Mouse (Mus musculus) kidney, embryonic 14.5 days (tissue): ENCODE results near the gene Ahcyl1. TPM values are rescaled to one million over a fixed set of nuclear protein-coding genes. Genes with fewer than 3 reads are reported as not detected.
A peak's percentile ranks its signal among the peaks of the same experiment; 100 is the strongest.

Experiments
- ATAC-seq: fragments of 200-750 bp; cut with Nextera tagmentation; 2 replicates; pipeline ENCODE4 v1.8.0; 2017; ENCODE audit warnings: moderate number of reproducible peaks, mild to moderate bottlenecking, moderate TSS enrichment, moderate library complexity; ENCODE audit not compliant: low FRiP score, low TSS enrichment
- H3K27ac ChIP-seq: fragments of 300-500 bp; sonication (generic); 2 replicates; pipeline ENCODE4 v1.5.1; 2014; ENCODE audit warnings: low read depth, mild to moderate bottlenecking, low read length, moderate library complexity, mixed read lengths
- H3K27me3 ChIP-seq: fragments of 300-500 bp; sonication (generic); 2 replicates; pipeline ENCODE4 v1.6.1; 2014; ENCODE audit warnings: mild to moderate bottlenecking, low read length; ENCODE audit not compliant: control insufficient read depth, insufficient read depth
- H3K36me3 ChIP-seq: fragments of 300-500 bp; sonication (generic); 2 replicates; pipeline ENCODE4 v1.6.1; 2014; ENCODE audit warnings: low read length, mixed read lengths; ENCODE audit not compliant: control insufficient read depth, insufficient read depth
- H3K4me1 ChIP-seq: fragments of 300-500 bp; sonication (generic); 2 replicates; pipeline ENCODE4 v1.6.1; 2014; ENCODE audit warnings: low read length, mixed read lengths; ENCODE audit not compliant: control insufficient read depth, insufficient read depth
- H3K4me2 ChIP-seq: fragments of 300-500 bp; sonication (generic); replicated peaks from 2 replicates; pipeline ENCODE4 v1.6.1; 2014; ENCODE audit warnings: low read depth, mild to moderate bottlenecking, low read length
- H3K4me3 ChIP-seq: fragments of 300-500 bp; sonication (generic); 2 replicates; pipeline ENCODE4 v1.5.1; 2014; ENCODE audit warnings: mild to moderate bottlenecking, low read length
- H3K9ac ChIP-seq: fragments of 300-500 bp; sonication (generic); 2 replicates; pipeline ENCODE4 v1.6.1; 2014; ENCODE audit warnings: low read depth, mild to moderate bottlenecking, low read length, moderate library complexity
- H3K9me3 ChIP-seq: fragments of 300-500 bp; sonication (generic); 2 replicates; pipeline ENCODE4 v1.6.1; 2016; ENCODE audit warnings: low read length; ENCODE audit not compliant: control insufficient read depth
- WGBS: fragments of 180-500 bp; shearing (Covaris S2); extraction: QIAGEN DNeasy Blood & Tissue Kit; methylation state at CpG from one replicate; pipeline ENCODE4 v1.1.7; 2014; 5-methylcytosine and 5-hydroxymethylcytosine counted together
- polyA plus RNA-seq: library from polyadenylated mRNA; unstranded; fragments of >200 nt; fragmentation: Nextera tagmentation; extraction: Ambion mirVana; gene quantifications from 2 replicates; pipeline ENCODE4 v1.2.1, GENCODE M21; 2014

Ahcyl1 gene
- polyA plus RNA-seq, 1 experiment from 2014 or later = 119 TPM

DNA sequence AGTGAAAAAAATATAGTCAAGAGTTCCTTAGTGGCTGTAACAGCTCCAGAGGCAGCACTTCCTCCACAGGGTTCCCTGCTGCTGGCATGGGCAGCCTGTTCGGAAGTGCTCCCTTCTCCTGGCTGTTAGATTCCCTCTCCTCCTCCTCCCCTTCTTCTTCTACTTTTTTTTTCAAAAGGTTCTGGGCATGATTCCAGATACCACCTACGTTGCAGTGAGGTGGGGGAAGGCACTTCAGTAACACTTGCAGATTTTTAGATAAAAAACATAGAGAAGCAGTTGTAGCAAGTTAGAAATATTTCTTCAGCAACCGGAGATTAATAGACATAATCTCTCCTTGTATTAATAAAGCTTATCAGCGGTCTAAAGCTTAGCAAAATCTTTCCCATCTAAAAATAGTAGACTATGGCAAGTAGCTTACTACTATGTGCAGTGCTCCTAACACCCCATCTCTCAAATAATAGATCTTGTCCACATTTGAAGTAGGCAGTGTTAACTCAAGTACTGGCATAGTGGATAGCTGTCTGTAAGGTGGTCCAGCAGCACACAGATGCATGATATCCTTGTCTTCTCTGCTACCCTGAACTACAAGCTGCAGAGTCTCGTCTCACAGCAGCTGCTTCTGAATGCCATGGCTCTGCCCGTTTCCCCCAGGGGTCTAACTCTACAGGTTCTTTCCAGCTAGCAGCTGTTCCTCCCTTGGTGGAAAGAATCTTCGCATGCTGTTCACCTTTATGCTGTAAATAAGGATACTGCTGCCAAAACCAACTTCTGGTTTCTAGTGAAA, 15.4 kb downstream of the Ahcyl1 start:
- Histone ChIP-seq H3K4me1 (peaks cover 7% of the 10 kb centered on the region; the same call in 1 of the 2 replicates), H3K27ac (peak overlapping the region; percentile 3; the same call in 1 of the 2 replicates), H3K27me3 (no peaks in the 10 kb centered on the region), H3K9ac (no peak overlapping the region), H3K4me2 (no peak overlapping the region), H3K36me3 (peaks cover 4% of the 10 kb centered on the region), H3K4me3 (no peak overlapping the region), H3K9me3 (no peaks in the 10 kb centered on the region)
- ATAC-seq = no peak; the same call in 1 of the 2 replicates
- 43% methylated on average over 7 of the region's 7 CpGs for WGBS

DNA sequence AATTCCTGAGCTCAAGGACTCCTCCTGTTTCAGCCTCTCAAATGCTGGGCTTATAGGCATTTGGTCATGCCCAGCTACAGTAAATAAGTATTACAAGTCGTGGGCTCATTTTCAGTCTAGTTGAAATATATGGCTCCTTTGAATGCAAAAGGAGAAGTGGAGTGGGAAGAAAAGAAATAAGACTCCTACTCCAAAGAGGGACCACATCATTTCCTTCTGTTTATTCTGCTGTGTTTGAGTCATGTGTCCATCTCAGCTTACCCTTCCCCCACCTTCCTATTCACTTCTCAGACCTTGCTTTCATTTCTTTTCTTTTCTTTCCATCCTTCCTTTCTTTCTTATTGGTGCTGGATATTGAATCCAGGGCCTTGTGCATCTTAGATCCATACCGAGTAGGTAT, 24.9 kb downstream of the Ahcyl1 start:
- Histone ChIP-seq H3K9me3 (no peaks in the 10 kb centered on the region), H3K4me1 (no peaks in the 10 kb centered on the region), H3K9ac (no peak overlapping the region), H3K4me3 (no peak overlapping the region), H3K4me2 (no peak overlapping the region), H3K27ac (no peak overlapping the region), H3K36me3 (peaks cover 91% of the 10 kb centered on the region), H3K27me3 (no peaks in the 10 kb centered on the region)
- 88% methylated on average over 2 of the region's 2 CpGs for WGBS
- no peak for ATAC-seq

DNA sequence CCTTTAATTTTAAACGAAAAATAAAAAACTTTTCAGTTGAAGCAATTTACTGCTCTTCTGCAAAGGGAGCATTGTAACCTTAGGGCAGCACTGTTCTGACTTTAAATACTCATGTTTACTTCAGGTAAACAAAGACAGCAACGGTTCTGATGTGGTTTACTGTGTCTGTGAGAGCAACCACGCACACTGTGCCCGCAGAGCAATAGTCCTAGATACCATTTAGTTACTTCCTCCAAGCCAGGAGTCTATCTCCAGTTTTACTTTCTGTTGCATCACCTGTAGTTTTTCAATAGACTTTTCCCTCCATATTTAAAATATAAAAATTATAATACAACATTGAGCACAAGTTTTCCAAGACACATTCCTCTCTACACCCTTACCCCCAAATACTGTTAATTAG, 25.9 kb downstream of the Ahcyl1 start:
- no peaks in the 10 kb centered on the region for H3K27me3 ChIP-seq
- no peak overlapping the region for H3K9ac ChIP-seq
- no peaks in the 10 kb centered on the region for H3K4me1 ChIP-seq
- H3K4me3 ChIP-seq = no peak overlapping the region
- ATAC-seq = no peak
- H3K36me3 ChIP-seq = peaks cover 94% of the 10 kb centered on the region
- H3K27ac ChIP-seq = no peak overlapping the region
- H3K9me3 ChIP-seq = no peaks in the 10 kb centered on the region
- 93% methylated on average over 4 of the region's 4 CpGs for WGBS
- H3K4me2 ChIP-seq = no peak overlapping the region

DNA sequence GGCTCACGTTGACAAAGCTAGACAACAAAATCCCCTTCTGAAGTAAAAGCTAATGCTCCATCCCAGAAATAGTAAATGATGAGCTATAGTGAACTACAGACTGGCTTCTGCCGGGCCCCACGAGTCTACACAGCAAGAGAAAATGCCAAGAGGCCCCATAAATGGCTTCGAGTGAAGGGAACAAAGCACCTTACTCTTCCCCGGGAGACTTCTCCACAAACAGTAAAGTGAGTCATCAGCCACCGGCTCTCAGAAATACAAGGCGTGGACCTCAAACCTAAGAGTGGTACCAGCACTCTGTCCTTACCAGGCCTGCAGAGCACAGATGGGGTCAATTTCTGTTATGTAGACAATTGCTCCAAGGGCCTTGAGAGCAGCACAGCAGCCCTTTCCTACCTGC, 27.6 kb downstream of the Ahcyl1 start:
- Histone ChIP-seq H3K4me2 (no peak overlapping the region), H3K9ac (no peak overlapping the region), H3K4me1 (no peaks in the 10 kb centered on the region), H3K36me3 (peaks cover 93% of the 10 kb centered on the region), H3K9me3 (no peaks in the 10 kb centered on the region), H3K4me3 (no peak overlapping the region), H3K27ac (no peak overlapping the region), H3K27me3 (no peaks in the 10 kb centered on the region)
- ATAC-seq = no peak
- WGBS = 94% methylated on average over 7 of the region's 7 CpGs

DNA sequence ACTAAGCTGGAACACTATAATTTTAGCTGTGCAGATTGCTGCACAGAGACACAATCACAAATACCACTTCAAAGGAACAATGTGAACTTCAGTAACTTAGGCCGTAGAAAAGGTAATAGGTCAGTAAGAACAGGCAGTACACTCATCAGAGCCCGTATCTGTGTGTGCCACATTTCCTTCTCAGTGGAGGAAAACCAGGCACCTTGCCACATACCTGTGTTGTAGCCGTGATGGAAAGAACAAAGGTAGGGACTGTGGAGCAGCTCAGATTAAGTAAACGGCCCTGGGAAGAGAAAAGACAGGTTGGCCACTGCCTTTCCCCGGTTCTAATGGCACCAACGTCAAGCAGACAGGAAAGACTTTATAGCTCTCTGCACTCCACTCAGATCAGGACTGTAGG, 28.9 kb downstream of the Ahcyl1 start:
- no peaks in the 10 kb centered on the region for H3K4me1 ChIP-seq
- no peak overlapping the region for H3K4me3 ChIP-seq
- no peaks in the 10 kb centered on the region for H3K9me3 ChIP-seq
- WGBS = 77% methylated on average over 6 of the region's 6 CpGs
- H3K4me2 ChIP-seq = no peak overlapping the region
- H3K36me3 ChIP-seq = peaks cover 94% of the 10 kb centered on the region
- H3K9ac ChIP-seq = no peak overlapping the region
- H3K27ac ChIP-seq = no peak overlapping the region
- H3K27me3 ChIP-seq = no peaks in the 10 kb centered on the region
- ATAC-seq = no peak

DNA sequence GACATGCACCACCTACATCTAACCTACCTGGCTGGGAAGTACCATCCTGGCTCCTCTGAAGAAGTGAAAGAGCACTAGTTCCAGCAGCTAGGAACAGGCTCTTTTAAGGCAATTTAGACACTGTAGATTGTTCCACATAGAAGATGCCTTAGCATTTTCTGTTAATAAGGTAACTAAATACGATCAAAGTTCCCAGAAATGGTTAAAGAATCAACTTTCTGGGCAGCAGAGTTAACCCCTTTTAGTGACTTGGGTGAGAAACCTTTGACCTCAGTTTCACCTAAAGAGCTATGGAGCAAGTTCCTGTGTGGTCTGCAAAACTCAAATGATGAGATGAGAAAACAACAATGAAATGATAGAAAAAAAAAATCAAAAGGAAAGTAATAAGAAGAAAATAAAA, 31.7 kb downstream of the Ahcyl1 start:
- no peaks in the 10 kb centered on the region for H3K27me3 ChIP-seq
- no peak overlapping the region for H3K4me3 ChIP-seq
- ATAC-seq = no peak
- no peak overlapping the region for H3K9ac ChIP-seq
- no peak overlapping the region for H3K27ac ChIP-seq
- H3K4me2 ChIP-seq = no peak overlapping the region
- no peaks in the 10 kb centered on the region for H3K9me3 ChIP-seq
- no peaks in the 10 kb centered on the region for H3K4me1 ChIP-seq
- peaks cover 96% of the 10 kb centered on the region for H3K36me3 ChIP-seq
- 96% methylated on average over 1 of the region's 1 CpGs for WGBS

DNA sequence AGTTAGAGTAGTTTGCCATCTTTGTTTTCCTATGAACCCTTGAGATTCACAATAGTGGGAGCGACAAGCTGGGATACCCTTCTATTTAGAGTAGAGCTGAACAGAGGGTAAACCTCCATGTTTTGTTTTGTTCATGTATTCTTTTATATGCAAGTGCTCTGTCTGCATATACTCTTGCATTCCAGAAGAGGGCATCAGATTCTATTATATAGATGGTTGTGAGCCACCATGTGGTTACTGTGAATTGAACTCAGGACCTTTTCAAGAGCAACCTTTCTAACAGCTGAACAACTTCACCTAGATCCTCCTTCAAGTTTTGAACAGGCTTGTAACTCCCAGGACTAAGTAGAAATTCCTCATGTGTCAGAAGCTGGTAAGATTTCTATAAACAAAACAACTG, 37.4 kb downstream of the Ahcyl1 start:
- H3K27me3 ChIP-seq = no peaks in the 10 kb centered on the region
- H3K4me3 ChIP-seq = no peak overlapping the region
- peaks cover 47% of the 10 kb centered on the region for H3K36me3 ChIP-seq
- no peak for ATAC-seq
- no peaks in the 10 kb centered on the region for H3K9me3 ChIP-seq
- H3K27ac ChIP-seq = no peak overlapping the region
- H3K9ac ChIP-seq = no peak overlapping the region
- WGBS = 94% methylated on average over 1 of the region's 1 CpGs
- H3K4me2 ChIP-seq = no peak overlapping the region
- no peaks in the 10 kb centered on the region for H3K4me1 ChIP-seq

DNA sequence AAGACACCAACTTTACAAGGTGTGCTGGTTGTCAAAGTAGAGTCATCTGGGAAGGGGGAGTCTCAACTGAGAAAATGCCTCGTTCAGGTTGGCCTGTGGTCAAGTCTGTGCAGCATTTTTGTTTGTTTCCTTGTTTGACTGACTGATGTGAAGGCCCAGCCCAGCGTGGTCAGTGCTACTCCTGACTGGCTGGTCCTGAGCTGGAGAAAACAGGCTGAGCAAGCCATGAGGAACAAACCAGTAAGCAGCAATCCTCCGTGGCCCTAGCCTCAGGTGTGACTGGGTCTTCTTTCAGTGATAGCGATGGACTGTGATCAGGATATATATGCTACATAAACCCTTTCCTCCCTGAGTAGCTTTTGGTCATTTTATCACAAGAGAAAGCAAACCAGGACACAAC, 39.5 kb downstream of the Ahcyl1 start:
- H3K36me3 ChIP-seq = peaks cover 28% of the 10 kb centered on the region
- H3K4me1 ChIP-seq = no peaks in the 10 kb centered on the region
- H3K27me3 ChIP-seq = no peaks in the 10 kb centered on the region
- no peaks in the 10 kb centered on the region for H3K9me3 ChIP-seq
- 72% methylated on average over 4 of the region's 4 CpGs for WGBS
- H3K9ac ChIP-seq = no peak overlapping the region
- no peak for ATAC-seq
- H3K27ac ChIP-seq = no peak overlapping the region
- H3K4me2 ChIP-seq = no peak overlapping the region
- no peak overlapping the region for H3K4me3 ChIP-seq

DNA sequence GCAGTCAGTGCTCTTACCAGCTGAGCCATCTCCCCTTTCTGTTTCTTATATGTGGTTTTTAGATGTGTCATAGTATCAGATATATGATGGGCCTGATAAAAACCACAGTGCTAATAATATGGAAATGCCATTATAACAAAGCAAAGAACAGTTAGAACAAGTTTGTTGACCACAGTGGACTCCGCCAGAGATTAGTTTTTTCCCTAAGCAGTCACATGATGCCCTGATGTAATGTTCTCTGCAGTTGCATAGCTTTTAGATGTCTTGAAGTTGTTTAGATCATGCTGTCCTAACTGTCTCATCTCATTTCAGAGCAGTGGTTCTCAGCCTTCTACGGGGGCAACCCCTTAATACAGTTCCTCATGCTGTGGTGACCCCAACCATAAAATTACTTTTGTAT, 40.2 kb downstream of the Ahcyl1 start:
- no peak overlapping the region for H3K27ac ChIP-seq
- H3K27me3 ChIP-seq = no peaks in the 10 kb centered on the region
- no peak overlapping the region for H3K9ac ChIP-seq
- no peak for ATAC-seq
- peaks cover 22% of the 10 kb centered on the region for H3K36me3 ChIP-seq
- 93% methylated on average over 2 of the region's 2 CpGs for WGBS
- no peak overlapping the region for H3K4me3 ChIP-seq
- H3K4me2 ChIP-seq = no peak overlapping the region
- no peaks in the 10 kb centered on the region for H3K9me3 ChIP-seq
- no peaks in the 10 kb centered on the region for H3K4me1 ChIP-seq
